Mouse (Mus musculus): Measurements from ENCODE around the gene Trim33. TPM values are rescaled to one million over a fixed set of nuclear protein-coding genes. Genes with fewer than 3 reads are reported as not detected.

Gene Trim33
- total RNA-seq, 2 experiments from 2014 or later: 13.9 to 18.0 TPM

GRCm38 (mm10) chr3:103397523-103397922, 118.4 kb downstream of the Trim33 start:
- no peak for DNase-seq

GRCm38 (mm10) chr3:103400807-103401206, 121.7 kb downstream of the Trim33 start:
- no peak for DNase-seq

GRCm38 (mm10) chr3:103401342-103402098, 122.4 kb downstream of the Trim33 start:
- DNase-seq: no peak

GRCm38 (mm10) chr3:103402212-103402611, 123.1 kb downstream of the Trim33 start:
- no peak for DNase-seq

DNA sequence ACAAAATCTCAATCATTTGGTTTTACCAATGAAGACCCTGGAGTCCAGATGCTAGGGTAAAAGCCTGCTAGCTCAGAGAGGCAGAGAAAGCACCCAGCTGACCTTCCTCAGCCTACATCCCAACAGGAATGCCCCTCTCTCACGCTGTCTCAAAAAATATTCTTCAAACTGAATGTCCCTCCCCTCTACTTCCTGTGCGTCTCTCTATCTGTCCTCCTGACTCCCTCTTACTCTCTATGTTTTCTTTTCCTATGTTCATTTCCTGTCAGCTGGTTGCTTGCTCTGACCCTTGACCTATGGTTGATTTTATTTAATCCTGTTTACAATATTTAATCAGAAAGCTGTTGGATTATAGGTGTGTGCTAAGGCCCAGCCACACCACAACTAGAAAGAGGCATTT, 126.0 kb downstream of the Trim33 start:
- DNase-seq: no peak

GRCm38 (mm10) chr3:103405871-103406765, 127.0 kb downstream of the Trim33 start:
- DNase-seq: no peak

Other genes with a start within 250 kb of the Trim33 start
- gene Nras, start 221.0 kb upstream of the Trim33 start, total RNA-seq (2021): 10 to 100 TPM; 94.1 to 96.3 TPM
- gene Ampd1, start 205.3 kb upstream of the Trim33 start, total RNA-seq (2021): 100 to 1,000 TPM; 548 to 639 TPM
- gene Dennd2c, start 176.7 kb upstream of the Trim33 start, total RNA-seq (2021): 1 to 10 TPM; 5.9 to 8.6 TPM
- 10 to 100 TPM; 53.5 to 55.6 TPM for gene Bcas2, start 107.6 kb upstream of the Trim33 start, total RNA-seq (2021)

Data from gastrocnemius, postnatal 10 days (tissue).